Mouse (Mus musculus) left cerebral cortex, postnatal 36 days (tissue): ENCODE measurements around the gene Mta3. TPM values are rescaled to one million over a fixed set of nuclear protein-coding genes. Genes with fewer than 3 reads are reported as not detected.
"Not testable (repeated sequence)": the region's sequence is repeated elsewhere in the genome, so short reads cannot be mapped to it uniquely, and the experiment has no call there.

Experiments used
- DNase-seq, 2 experiments: peaks; one replicate each; pipeline ENCODE4 v3.0.0; 2021 to 2022; ENCODE audit warnings: low spot score in 2 of 2, mixed read lengths in 1 of 2
- intact Hi-C: fragments of 180-260 bp; cut with DNase I; formaldehyde crosslinking; loops from one replicate; pipeline ENCODE4 v1.15.1; 2025
- total RNA-seq, 2 experiments: library from RNA; stranded (reverse); gene quantifications; 2 replicates each; pipeline ENCODE4 v1.2.3; 2021

Gene Mta3
- total RNA-seq, 2 experiments from 2014 or later = 84.4 to 87.5 TPM

DNA sequence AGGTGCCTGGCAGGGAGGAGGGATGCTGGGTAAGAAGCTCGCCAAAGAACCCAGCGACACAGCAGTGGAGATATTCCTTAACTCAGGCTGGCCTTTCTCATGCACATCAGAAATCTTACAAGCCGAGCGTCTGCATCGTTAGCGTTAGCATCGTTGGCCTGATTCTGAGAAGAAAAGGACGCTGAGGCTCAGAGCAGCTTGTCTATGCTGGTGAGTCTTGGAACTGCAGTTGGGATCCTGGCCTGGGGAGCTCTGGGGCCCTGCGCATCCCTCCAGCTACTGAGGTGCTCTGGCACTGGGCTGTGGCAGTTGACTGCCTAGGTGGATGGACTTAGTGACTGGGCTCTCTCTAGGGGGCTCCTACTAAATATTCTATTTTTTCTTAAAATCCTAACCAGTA is 133.2 kb downstream of the Mta3 start:
- DNase-seq = no peak
- intact Hi-C loops = no loop called here

- DNase-seq = no peak
- intact Hi-C loops = no loop called here
Observed at GRCm38 (mm10) chr17:83841011-83841410, 135.0 kb downstream of the Mta3 start.

DNA sequence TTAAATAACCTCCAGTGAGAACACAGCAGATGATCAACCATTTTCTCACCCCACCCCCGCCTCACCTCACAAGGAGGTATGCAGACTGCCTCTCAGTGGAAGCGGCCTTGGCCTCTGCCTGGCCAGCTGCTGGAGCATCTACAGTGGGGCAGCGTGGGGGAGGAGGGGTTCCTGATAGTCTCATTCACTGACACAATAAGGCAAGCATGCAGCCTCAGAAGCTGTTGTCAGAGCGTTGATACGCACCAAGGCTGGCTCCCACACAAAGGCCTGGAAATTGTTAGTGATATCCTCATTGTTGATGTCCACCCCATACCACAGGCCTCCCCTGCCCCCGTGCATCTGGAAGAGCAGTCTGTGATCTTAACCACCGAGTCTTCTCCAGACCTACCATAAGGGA is 137.8 kb downstream of the Mta3 start:
- intact Hi-C loops = no loop called here
- no peak for DNase-seq

DNA sequence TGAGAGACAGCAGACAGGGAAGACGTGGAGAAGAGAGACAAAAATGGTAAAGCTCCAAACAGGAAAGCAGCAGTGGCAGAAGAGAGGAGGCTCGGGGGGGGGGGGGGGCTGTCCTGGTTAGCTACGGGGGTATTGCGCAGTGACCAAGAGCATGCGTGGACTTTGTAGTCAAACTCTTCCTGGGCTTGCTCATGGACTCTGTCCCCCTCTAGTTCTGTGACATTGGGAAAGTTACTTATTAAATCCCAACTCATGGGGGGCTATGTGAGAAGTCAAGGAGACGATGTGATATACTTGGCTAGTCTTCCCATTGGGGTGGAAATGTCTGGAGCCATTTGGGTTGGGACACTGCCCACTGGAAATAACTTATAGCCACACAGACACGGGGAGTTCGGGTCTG is 139.6 kb downstream of the Mta3 start:
- intact Hi-C loops = no loop called here
- DNase-seq = no peak

GRCm38 (mm10) chr17:83846301-83847021 is 140.5 kb downstream of the Mta3 start:
- no peak for DNase-seq
- intact Hi-C loops = no loop called here

GRCm38 (mm10) chr17:83847100-83847499 is 141.1 kb downstream of the Mta3 start:
- intact Hi-C loops = no loop called here
- no peak for DNase-seq

DNA sequence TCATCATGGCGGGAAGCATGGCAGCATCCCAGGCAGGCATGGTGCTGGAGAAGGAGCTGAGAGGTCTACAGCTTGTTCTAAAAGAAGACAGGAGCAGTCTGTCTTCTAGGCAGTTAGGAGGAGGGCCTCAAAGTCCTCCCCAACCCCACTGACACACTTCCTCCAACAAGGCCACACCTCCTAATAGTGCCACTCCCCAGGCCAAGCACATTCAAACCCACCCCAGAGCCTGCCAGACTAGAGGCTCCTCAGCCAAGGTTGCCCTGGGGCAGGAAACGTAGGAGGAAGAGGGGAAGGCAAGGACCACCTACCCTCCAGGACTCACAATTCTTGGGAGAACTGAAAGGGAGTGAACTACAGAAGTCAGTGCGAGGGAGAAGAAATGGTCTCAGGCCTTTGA is 141.9 kb downstream of the Mta3 start, which contains the start of gene Haao:
Gene Haao (minus strand): TSS at position 149 of the 400 bp plus-strand sequence.
- DNase-seq = no peak
- intact Hi-C loops = no loop called here

GRCm38 (mm10) chr17:83848482-83848881 is 142.5 kb downstream of the Mta3 start:
- intact Hi-C loops = no loop called here
- no peak for DNase-seq

- DNase-seq = no peak
- intact Hi-C loops = no loop called here
Observed at GRCm38 (mm10) chr17:83849081-83849675, 143.2 kb downstream of the Mta3 start.

DNA sequence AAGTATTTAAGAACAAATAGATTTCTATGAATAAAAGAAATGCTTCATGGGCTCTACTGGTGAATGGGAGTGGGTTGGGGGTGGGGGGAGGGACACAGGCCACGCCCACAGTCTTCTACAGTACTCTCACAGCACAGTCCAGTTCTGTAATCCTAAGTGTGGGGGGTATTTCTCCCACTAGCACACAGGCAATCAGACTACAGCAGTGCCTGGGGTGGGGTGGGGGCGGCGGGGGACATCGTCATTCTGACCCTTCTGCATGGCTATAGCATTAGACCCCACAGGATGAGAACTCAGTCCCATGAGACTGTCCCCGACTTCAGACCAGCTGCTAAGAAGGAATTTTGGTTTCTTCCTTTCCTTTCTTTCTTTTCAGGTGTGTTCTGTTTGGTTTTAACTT is 143.8 kb downstream of the Mta3 start:
- intact Hi-C loops = loop anchor here (5.0 to 10.0 kb wide), 2 partner anchors 577 to 825 kb away; no protein-coding TSS in a partner anchor
- no peak for DNase-seq

- intact Hi-C loops = loop anchor here (5.0 to 10.0 kb wide), 2 partner anchors 578 to 826 kb away; no protein-coding TSS in a partner anchor
- peak; percentile 85 to 87 for DNase-seq
Observed at GRCm38 (mm10) chr17:83850458-83850857, 144.5 kb downstream of the Mta3 start.

- intact Hi-C loops = loop anchor here (5.0 to 10.0 kb wide), 2 partner anchors 579 to 826 kb away; no protein-coding TSS in a partner anchor
- DNase-seq = no peak
Observed at GRCm38 (mm10) chr17:83850864-83851263, 144.9 kb downstream of the Mta3 start.

DNA sequence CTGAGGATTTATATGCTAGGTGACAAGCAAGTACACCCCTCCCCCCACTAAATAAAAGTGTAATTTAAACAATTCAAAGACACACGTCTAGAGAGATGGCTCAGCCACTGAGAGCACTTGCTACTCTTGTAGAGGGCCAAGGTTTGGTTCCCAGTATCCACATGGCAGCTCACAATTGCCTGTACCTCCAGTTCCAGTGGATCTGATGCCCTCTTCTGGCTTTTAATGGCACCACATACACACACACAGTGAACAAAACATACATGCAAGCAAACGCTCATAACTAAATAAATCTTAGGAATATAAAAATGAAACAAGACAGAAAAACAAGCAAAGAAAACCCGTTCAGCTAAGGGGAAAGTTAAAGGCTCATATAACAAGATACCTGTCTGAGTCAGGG is 147.9 kb downstream of the Mta3 start:
- intact Hi-C loops = loop anchor here (5.0 to 10.0 kb wide), 2 partner anchors 582 to 829 kb away; no protein-coding TSS in a partner anchor
- no peak for DNase-seq

DNA sequence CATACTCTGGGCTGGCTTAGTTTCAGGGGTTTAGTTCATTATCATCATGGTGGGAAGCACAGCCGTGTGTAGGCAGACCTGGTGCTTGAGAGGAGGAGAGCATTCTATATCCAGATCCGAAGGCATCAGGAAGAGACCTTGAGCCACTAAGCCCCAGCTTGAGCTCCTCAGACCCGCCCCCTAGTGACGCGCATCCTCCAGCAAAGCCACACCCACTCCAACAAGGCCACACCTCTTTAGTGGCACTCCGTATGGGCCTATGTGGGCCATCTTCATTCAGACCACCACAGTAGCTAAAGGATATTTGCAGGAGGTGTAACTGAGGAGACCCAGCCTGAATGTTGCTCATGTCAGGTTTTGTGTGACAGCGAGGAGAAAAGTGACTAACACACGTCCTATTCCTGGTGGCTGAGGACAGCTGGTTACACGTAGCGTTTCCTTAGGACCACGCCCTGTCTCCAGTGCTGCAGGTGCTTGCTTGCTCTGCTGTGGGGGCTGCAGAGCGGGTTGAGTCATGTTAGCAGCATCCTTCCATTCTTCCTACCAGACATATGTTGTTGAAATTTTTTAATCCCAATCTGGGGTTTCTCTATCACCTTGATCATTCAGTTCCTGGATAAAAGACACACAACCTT is 148.4 kb downstream of the Mta3 start:
- peak; percentile 33 to 59 for DNase-seq
- intact Hi-C loops = loop anchor here (5.0 to 10.0 kb wide), 2 partner anchors 582 to 830 kb away; no protein-coding TSS in a partner anchor

- intact Hi-C loops = loop anchor here (5.0 to 10.0 kb wide), 2 partner anchors 226 to 834 kb away; partner anchors contain the start of gene Kcng3
- DNase-seq = no peak
Observed at GRCm38 (mm10) chr17:83858413-83858812, 152.4 kb downstream of the Mta3 start.

GRCm38 (mm10) chr17:83859639-83860038 is 153.7 kb downstream of the Mta3 start:
- no peak for DNase-seq
- intact Hi-C loops = loop anchor here (5.0 to 10.0 kb wide), 2 partner anchors 227 to 835 kb away; partner anchors contain the start of gene Kcng3

DNA sequence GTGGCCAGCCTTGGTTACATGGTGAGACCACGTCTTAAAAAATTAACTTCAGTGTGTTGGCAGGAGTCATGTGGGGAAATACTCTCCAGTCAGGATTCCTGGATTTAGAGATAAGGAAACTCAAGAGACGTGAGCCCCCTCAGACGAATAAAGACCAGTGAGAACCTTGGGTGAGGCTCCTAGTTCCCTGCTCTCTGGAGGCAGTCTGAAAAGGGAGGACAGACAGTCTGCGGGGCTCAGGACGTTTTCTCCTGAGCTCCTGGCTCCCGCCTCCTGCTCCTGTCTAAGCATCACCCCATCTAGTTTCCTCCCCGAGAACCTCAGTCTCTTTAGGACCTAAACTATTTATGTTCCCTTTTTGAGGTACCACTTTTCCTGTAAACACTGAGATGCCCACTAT is 154.3 kb downstream of the Mta3 start:
- intact Hi-C loops = no loop called here
- DNase-seq = no peak

DNA sequence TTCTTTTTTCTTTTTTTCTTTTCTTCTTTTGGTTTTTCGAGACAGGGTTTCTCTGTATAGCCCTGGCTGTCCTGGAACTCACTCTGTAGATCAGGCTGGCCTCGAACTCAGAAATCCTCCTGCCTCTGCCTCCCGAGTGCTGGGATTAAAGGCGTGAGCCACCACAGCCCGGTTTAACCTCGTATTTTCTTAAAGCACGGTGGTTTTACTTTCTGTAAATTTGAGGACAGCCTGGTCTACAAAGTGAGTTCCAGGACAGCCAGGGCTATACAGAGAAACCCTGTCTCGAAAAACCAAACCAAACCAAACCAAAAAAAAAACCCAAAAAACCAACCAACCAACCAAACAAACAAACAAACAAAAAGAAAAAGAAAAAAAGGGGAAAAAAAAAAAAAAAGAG is 155.0 kb downstream of the Mta3 start:
- DNase-seq, intact Hi-C loops: not testable (repeated sequence)

GRCm38 (mm10) chr17:83861444-83862133 is 155.6 kb downstream of the Mta3 start:
- DNase-seq = peak; percentile 98
- intact Hi-C loops = no loop called here
